Mouse (Mus musculus) lung, postnatal 0 days (tissue): ENCODE data around the gene Pdia6. TPM values are rescaled to one million over a fixed set of nuclear protein-coding genes. Genes with fewer than 3 reads are reported as not detected.

Experiments
- ATAC-seq: fragments of 200-750 bp; cut with Nextera tagmentation; 2 replicates; pipeline ENCODE4 v1.8.0; 2017; ENCODE audit warnings: moderate library complexity
- DNase-seq: peaks from one replicate; pipeline ENCODE4 v3.0.0-alpha.2; 2016; ENCODE audit warnings: low spot score
- H3K27ac ChIP-seq: fragments of 300-500 bp; sonication (generic); 2 replicates; pipeline ENCODE4 v1.5.1; 2014; ENCODE audit warnings: antibody characterized with exemption, mild to moderate bottlenecking, low read length, mixed read lengths
- H3K27me3 ChIP-seq: fragments of 300-500 bp; sonication (generic); replicated peaks from 2 replicates; pipeline ENCODE4 v1.6.1; 2014; ENCODE audit warnings: low read length, mixed read lengths; ENCODE audit not compliant: insufficient read depth
- H3K36me3 ChIP-seq: fragments of 300-500 bp; sonication (generic); 2 replicates; pipeline ENCODE4 v1.6.1; 2014; ENCODE audit warnings: low read length, mixed read lengths; ENCODE audit not compliant: insufficient read depth
- H3K4me1 ChIP-seq: fragments of 300-500 bp; sonication (generic); 2 replicates; pipeline ENCODE4 v1.6.1; 2014; ENCODE audit warnings: antibody characterized with exemption, low read depth, low read length, mixed read lengths; ENCODE audit not compliant: insufficient read depth
- H3K4me2 ChIP-seq: fragments of 300-500 bp; sonication (generic); replicated peaks from 2 replicates; pipeline ENCODE4 v1.6.1; 2014; ENCODE audit warnings: low read depth, mild to moderate bottlenecking, low read length, moderate library complexity, mixed read lengths
- H3K4me3 ChIP-seq: fragments of 300-500 bp; sonication (generic); 2 replicates; pipeline ENCODE4 v1.5.1; 2014; ENCODE audit warnings: low read depth, low read length
- H3K9ac ChIP-seq: fragments of 300-500 bp; sonication (generic); replicated peaks from 2 replicates; pipeline ENCODE4 v1.6.1; 2014; ENCODE audit warnings: low read depth, mild to moderate bottlenecking
- H3K9me3 ChIP-seq: fragments of 300-500 bp; sonication (generic); 2 replicates; pipeline ENCODE4 v1.6.1; 2016; ENCODE audit warnings: low read length, mixed read lengths
- CTCF ChIP-seq: IDR thresholded peaks from 2 replicates; pipeline ENCODE4 v1.5.1; 2016; ENCODE audit warnings: antibody characterized with exemption, mild to moderate bottlenecking
- EP300 ChIP-seq: IDR thresholded peaks from 2 replicates; pipeline ENCODE4 v1.6.1; 2016; ENCODE audit warnings: antibody characterized with exemption, mild to moderate bottlenecking, control low read depth
- WGBS: fragments of 180-500 bp; shearing (Covaris S2); extraction: QIAGEN DNeasy Blood & Tissue Kit; methylation state at CpG from one replicate; pipeline ENCODE4 v1.1.7; 2014; 5-methylcytosine and 5-hydroxymethylcytosine counted together
- polyA plus RNA-seq: library from polyadenylated mRNA; unstranded; fragments of >200 nt; fragmentation: Nextera tagmentation; extraction: Ambion mirVana; gene quantifications from 2 replicates; pipeline ENCODE4 v1.2.1, GENCODE M21; 2015

Pdia6 gene
- polyA plus RNA-seq, 1 experiment from 2014 or later, result 249 TPM

DNA sequence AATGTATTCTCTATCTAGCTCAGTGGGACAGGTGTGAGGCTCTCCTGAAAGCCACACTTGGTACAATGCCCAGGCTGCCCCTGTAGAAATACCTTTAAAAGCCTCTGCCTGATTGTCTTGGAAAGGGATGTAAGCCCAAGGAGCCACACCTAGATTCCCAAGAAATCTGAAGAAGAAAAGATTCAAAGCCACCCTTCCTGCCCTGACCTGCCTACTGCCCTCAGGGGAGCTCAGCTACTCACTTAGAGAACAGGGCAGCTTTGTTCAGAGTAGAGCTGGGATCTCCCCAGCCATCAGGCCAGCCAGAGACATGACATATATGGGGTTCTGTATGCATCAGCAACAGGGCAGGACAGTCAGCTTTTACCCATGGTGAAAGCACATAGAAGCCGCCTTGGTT lies 33.6 kb downstream of the Pdia6 start:
- Histone ChIP-seq H3K4me2 (no peak overlapping the region), H3K36me3 (no peaks in the 10 kb centered on the region), H3K9ac (no peak overlapping the region), H3K27me3 (no peaks in the 10 kb centered on the region), H3K27ac (no peak overlapping the region), H3K4me1 (no peaks in the 10 kb centered on the region), H3K4me3 (no peak overlapping the region), H3K9me3 (no peaks in the 10 kb centered on the region)
- TF ChIP-seq EP300 (no peak), CTCF (no peak)
- ATAC-seq, result no peak
- no peak for DNase-seq
- 96% methylated on average over 1 of the region's 1 CpGs for WGBS

DNA sequence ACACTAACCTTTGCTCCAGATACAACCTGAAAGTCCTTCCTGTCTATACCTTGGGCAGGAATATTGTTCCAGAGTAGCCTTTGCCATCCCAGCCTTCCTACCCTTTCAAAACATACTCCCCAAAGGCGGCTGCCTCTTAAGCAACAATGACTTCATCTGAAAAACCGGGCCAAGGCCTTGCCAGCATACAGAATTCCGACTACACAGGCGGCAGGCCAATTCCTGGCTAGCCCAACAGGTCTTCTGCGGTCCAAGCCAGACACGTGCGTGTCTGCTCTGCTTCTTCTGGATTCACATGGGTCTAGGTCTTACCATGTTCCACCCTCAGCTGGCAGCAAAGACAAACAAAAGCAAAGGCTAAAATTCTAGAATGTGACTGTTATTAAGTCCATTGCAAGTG lies 39.1 kb downstream of the Pdia6 start:
- no peaks in the 10 kb centered on the region for H3K36me3 ChIP-seq
- ATAC-seq (peak; percentile 11; the same call in 1 of the 2 replicates), DNase-seq (no peak)
- H3K4me1 ChIP-seq, result no peaks in the 10 kb centered on the region
- no peaks in the 10 kb centered on the region for H3K9me3 ChIP-seq
- H3K27ac ChIP-seq, result no peak overlapping the region
- no peaks in the 10 kb centered on the region for H3K27me3 ChIP-seq
- H3K4me3 ChIP-seq, result no peak overlapping the region
- H3K4me2 ChIP-seq, result no peak overlapping the region
- 74% methylated on average over 7 of the region's 7 CpGs for WGBS
- TF ChIP-seq CTCF (no peak), EP300 (no peak)
- no peak overlapping the region for H3K9ac ChIP-seq

DNA sequence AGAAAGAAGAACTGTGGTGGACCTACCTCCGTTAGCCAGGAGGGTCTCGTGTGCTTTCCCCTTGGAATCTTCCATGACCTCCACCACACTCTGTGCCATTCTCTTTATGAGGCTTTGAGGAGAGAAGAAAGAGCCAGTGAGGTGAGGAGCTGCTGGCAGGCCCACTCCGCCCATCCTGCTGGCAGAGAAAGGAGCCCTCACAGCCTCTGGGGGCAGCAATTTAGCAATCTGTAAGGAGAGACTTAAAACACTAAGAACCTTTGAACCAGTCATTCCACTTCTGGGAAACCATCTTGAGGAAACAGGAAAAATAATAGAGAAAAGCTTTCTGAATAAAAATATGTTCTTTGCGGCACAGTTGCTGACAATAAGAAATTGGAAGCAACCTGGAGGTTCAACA lies 41.9 kb downstream of the Pdia6 start:
- Histone ChIP-seq H3K27me3 (no peaks in the 10 kb centered on the region), H3K27ac (no peak overlapping the region), H3K36me3 (no peaks in the 10 kb centered on the region), H3K9me3 (no peaks in the 10 kb centered on the region), H3K9ac (no peak overlapping the region), H3K4me3 (no peak overlapping the region), H3K4me1 (no peaks in the 10 kb centered on the region), H3K4me2 (no peak overlapping the region)
- TF ChIP-seq CTCF, result peak; percentile 17; the same call in 1 of the 2 replicates
- peak; percentile 35; the same call in 1 of the 2 replicates for TF ChIP-seq EP300
- WGBS, result 35% methylated on average over 4 of the region's 4 CpGs
- peak; percentile 69 for ATAC-seq
- peak; percentile 60 for DNase-seq

DNA sequence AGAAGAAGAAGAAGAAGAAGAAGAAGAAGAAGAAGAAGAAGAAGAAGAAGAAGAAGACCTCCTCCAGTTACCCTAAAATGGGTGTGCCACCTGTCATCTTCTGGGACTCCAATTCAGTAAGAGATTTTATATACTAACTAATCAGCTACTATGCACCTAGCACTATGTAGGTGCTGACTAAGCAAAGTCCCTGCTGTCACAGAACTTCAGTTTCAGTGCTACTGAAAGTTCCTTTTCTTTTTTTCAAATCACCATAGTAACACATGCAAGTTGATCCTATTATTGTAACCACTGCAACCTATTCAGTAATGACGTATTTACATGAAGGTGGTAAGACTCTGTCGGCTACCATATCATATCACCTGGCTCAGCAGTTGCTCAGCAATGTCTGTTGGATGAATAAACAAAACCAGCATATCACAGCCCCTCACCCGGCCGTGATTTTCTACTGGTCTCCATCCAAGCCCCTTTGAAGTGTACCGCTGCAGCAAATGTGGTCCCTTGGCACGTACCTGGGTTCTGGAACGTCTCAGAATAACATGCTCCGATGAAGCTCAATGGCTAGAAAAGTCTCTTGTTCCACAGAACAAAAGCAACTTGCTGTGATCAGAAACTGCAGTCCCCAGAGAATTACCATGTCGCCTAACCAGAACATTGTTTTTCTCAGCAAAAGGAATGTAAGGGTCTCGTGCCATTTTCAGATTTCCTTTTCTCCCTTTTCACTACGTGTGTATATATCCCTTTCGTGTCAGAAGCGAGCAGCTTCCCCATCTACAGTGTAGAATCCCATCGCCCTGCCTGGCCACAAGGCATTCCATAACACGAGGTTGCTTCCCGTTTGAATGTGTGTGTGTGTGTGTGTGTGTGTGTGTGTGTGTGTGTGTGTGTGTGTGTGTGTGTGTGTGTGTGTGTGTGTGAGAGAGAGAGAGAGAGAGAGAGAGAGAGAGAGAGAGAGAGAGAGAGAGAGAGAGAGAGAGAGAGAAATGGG lies 44.8 kb downstream of the Pdia6 start:
- TF ChIP-seq CTCF, result no peak
- TF ChIP-seq EP300, result no peak
- no peak overlapping the region for H3K4me3 ChIP-seq
- no peaks in the 10 kb centered on the region for H3K9me3 ChIP-seq
- no peaks in the 10 kb centered on the region for H3K27me3 ChIP-seq
- H3K4me1 ChIP-seq, result no peaks in the 10 kb centered on the region; the same call in 1 of the 2 replicates
- no peak overlapping the region for H3K27ac ChIP-seq
- WGBS, result 68% methylated on average over 16 of the region's 16 CpGs
- DNase-seq, result no peak
- H3K9ac ChIP-seq, result no peak overlapping the region
- no peak for ATAC-seq
- H3K4me2 ChIP-seq, result no peak overlapping the region
- H3K36me3 ChIP-seq, result no peaks in the 10 kb centered on the region

DNA sequence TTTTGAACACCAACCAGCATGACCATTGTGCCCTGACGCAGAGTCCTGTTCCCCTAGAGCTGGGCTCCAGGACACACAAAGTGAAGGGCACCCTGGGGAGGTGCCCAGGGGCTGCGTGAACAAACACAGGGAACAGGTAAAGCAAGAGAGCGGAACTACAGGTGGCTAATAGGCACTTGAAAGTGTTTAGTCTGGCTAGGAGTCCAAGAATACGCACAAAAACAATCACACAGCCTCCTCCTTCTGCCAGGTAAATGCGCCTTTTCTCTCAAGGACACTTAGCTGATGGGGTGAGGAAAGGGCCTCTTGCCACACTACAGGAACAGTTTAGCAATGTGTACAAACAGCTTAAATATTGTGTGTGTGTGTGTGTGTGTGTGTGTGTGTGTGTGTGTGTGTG lies 49.8 kb downstream of the Pdia6 start:
- Histone ChIP-seq H3K36me3 (no peaks in the 10 kb centered on the region), H3K9ac (no peak overlapping the region), H3K9me3 (no peaks in the 10 kb centered on the region), H3K4me1 (no peaks in the 10 kb centered on the region; the same call in 1 of the 2 replicates), H3K4me3 (no peak overlapping the region), H3K27me3 (no peaks in the 10 kb centered on the region), H3K4me2 (no peak overlapping the region), H3K27ac (peak overlapping the region; percentile 69)
- ATAC-seq, result peak; percentile 92
- DNase-seq, result peak; percentile 91
- 64% methylated on average over 5 of the region's 5 CpGs for WGBS
- TF ChIP-seq CTCF (no peak), EP300 (peak; percentile 94)

GRCm38 (mm10) chr12:17317970-17318369 lies 51.6 kb downstream of the Pdia6 start:
- DNase-seq (peak; percentile 29), ATAC-seq (peak; percentile 23; the same call in 1 of the 2 replicates)
- Histone ChIP-seq H3K4me1 (no peaks in the 10 kb centered on the region; the same call in 1 of the 2 replicates), H3K4me2 (no peak overlapping the region), H3K36me3 (no peaks in the 10 kb centered on the region), H3K27me3 (no peaks in the 10 kb centered on the region), H3K27ac (peak overlapping the region; percentile 59), H3K9ac (no peak overlapping the region), H3K9me3 (no peaks in the 10 kb centered on the region), H3K4me3 (no peak overlapping the region)
- no peak for TF ChIP-seq CTCF
- no peak; the same call in 1 of the 2 replicates for TF ChIP-seq EP300
- 24% methylated on average over 4 of the region's 4 CpGs for WGBS
